Mouse (Mus musculus): ENCODE data around the gene 2810408A11Rik.
A peak's percentile ranks its signal among the peaks of the same experiment; 100 is the strongest.

DNA sequence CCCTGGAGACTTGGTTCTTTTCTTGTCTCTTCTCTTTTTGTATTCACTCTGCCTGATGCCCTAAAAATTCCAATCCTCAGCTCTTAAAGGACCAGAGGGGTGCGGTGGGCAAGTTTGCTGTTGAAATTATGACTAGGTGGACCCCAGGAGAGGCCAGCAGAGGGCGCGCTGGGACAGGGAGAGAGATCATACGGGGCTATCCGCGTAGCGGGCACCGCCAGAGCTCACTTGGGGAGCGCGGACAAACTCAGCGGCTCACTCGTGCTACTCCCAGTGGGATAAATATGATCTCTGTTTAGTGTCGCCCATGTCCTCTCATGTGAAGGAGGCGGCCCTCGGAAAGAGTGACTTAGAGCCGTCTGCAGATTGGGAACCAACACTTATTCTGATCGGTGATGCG is 33.4 kb upstream of the 2810408A11Rik start:
- no peak for TF ChIP-seq CHD2 (IDR thresholded peaks at IDR 0.05; ENCODE audit: low read length)
- peak; percentile 67 to 99 (median 99) for TF ChIP-seq CTCF (IDR thresholded peaks at IDR 0.05 in 2 of 3, conservative IDR thresholded peaks at IDR 0.05 in 1 of 3; ENCODE audit: control insufficient read depth in 1 of 3, insufficient read depth in 1 of 3, low read depth in 2 of 3, low read length in 3 of 3, poor library complexity in 1 of 3, severe bottlenecking in 1 of 3)
- no peak for TF ChIP-seq TAL1 (IDR thresholded peaks at IDR 0.05; ENCODE audit: low read length)
- TF ChIP-seq USF2 (IDR thresholded peaks at IDR 0.05; ENCODE audit: borderline replicate concordance in 1 of 2, insufficient read depth in 1 of 2, low read depth in 1 of 2, low read length in 2 of 2), result no peak
- TF ChIP-seq POLR2AphosphoS2 (IDR thresholded peaks at IDR 0.05; ENCODE audit: low read length), result no peak
- no peak for TF ChIP-seq GATA1 (IDR thresholded peaks at IDR 0.05; ENCODE audit: low read depth, low read length)
- TF ChIP-seq POLR2A (IDR thresholded peaks at IDR 0.05; ENCODE audit: control insufficient read depth in 1 of 2, insufficient read depth in 1 of 2, low read depth in 1 of 2, low read length in 2 of 2, poor library complexity in 1 of 2), result no peak
- TF ChIP-seq USF1 (IDR thresholded peaks at IDR 0.05; ENCODE audit: low read depth, low read length), result no peak; the same call in 1 of the 2 replicates
- no peak for TF ChIP-seq ZMIZ1 (IDR thresholded peaks at IDR 0.05; ENCODE audit: low read depth, low read length)
- 0 out of 2 replicates have a peak, but pooled peaks have one; percentile 17 for TF ChIP-seq TCF12 (IDR thresholded peaks at IDR 0.05; ENCODE audit: low read depth, low read length)
- peak; percentile 86 for TF ChIP-seq ZC3H11A (IDR thresholded peaks at IDR 0.05; ENCODE audit: low read depth, low read length)
- no peak; the same call in 1 of the 2 replicates for TF ChIP-seq NRF1 (IDR thresholded peaks at IDR 0.05; ENCODE audit: insufficient read depth, low read depth, low read length, poor library complexity, severe bottlenecking)
- no peak for TF ChIP-seq UBTF (IDR thresholded peaks at IDR 0.05; ENCODE audit: borderline replicate concordance, insufficient read depth, low read depth, low read length)
